Mouse (Mus musculus): ENCODE results near the gene Rspo4.
A peak's percentile ranks its signal among the peaks of the same experiment; 100 is the strongest.

Rspo4 gene

DNA sequence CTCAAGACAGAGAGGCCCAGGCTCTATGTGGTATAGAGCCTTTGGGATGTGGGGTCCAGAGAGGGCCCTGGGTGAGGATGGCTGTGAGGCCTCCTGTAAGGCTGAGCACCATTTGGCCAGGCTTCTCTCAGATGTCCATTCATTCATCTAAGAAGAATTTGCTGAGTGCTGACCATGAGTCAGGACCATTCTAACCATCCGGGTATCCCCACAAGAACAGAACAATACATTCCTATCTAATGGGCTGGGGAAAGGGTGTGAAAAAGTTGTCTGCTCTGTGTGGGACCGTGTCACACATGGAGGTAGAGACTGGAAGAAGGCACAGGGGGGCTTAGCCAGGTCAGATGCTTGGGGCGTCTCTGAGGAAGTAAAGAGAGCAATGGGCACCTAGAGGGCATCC, 69.0 kb downstream of the Rspo4 start:
- no peak for DNase-seq

- DNase-seq, result no peak
These were observed 71.4 kb downstream of the Rspo4 start for GRCm38 (mm10) chr2:151914120-151914519.

DNA sequence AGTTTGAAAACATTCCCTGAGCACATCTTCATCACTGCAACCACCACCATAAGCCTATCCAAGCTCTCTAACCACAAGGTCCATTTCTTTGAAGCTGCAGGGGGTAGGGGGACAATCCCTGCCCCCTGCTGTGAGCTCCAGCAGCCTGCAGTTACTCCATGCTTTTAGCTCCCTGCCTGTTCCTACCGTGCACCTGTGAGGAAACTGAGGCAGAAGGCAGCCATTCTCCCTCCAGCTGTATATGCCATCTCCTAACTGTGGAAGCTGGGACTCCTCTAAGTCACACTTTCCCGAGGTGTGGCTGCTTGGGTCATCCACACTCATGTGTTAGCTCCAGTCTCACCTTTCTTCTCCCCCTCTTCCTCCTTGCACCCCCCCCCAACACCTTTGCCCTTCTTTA, 72.4 kb downstream of the Rspo4 start:
- DNase-seq, result no peak

- DNase-seq, result peak; percentile 95
These were observed 73.5 kb downstream of the Rspo4 start for GRCm38 (mm10) chr2:151916061-151916831.

DNA sequence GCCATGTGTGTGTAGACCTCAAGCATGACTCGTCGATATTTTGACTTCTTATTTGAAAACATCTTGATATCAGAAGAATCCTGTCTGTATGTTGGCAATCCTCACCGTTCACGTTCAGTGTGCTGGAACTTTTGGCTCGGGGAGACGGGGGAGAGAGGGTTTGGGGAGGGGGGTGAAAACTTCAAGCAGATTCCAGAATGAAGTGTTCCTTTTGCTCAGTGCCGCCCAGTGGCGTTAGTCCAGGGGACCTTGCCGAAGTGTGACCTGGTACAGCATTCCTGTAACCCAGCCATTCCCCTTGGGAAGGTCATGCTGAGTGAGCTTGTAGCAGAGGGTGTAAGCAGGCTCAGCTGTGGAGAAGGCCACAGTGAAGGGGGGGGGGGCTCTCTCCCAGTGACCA, 76.4 kb downstream of the Rspo4 start:
- peak; percentile 92 for DNase-seq

GRCm38 (mm10) chr2:151921068-151921467, 78.3 kb downstream of the Rspo4 start:
- DNase-seq, result no peak

DNA sequence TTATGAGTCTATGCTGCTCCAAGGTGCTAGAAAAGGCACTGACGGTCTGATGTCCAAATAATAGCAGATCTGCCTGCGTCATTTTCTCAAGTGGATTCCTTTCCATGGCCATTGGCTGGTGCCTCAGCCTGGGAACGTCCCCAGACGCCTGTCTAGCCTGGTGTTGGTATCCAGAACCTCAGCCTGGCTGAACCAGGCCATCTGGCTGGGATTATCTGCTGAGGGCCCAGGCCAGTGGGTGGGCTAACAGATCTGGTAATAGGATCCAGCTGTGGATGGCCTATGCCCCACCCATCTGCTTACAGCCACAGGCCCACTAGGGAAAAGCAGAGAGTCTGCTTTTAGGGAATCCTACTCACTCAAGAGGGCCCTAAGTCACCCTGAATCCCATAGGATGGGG, 78.9 kb downstream of the Rspo4 start:
- DNase-seq, result peak; percentile 98
